Mouse (Mus musculus): ENCODE measurements at regions not wholly inside any gene's neighbourhood (a gene's known extent, or its start where the extent isn't known, plus 50 kb on each side); places are given as distances from the start of the nearest gene placed in this dataset.

DNA sequence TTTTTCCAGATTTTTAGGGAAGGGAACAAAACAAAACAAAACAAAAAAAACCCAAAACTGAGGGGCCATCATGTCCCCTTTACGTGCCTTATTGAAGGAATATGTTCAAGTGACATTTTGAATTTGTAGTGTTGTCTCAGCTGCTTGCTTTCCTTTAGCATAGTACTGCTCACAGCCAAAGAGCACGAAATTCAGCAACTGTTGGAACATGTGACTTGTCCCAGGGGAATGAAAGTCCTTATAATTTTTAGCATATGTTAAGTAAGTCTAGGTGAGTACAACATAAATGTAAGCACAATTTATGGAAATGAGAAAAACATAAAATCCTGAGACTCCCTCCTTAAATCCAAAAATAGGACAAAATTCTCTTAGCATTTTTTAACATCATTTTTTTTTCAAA lies 110.8 kb upstream of the Pdzrn3 start:
- H3K4me1 ChIP-seq, result peaks cover 23% of the 10 kb centered on the region
- H3K27ac ChIP-seq (replicated peaks), result no peak overlapping the region
- no peaks in the 10 kb centered on the region for H3K36me3 ChIP-seq (replicated peaks)
- no peak for DNase-seq (ENCODE audit: low spot score)
- WGBS, result 44% methylated on average over 2 of the region's 2 CpGs
- no peaks in the 10 kb centered on the region for H3K9me3 ChIP-seq
- no peaks in the 10 kb centered on the region for H3K27me3 ChIP-seq (replicated peaks; ENCODE audit: low read depth, poor library complexity, severe bottlenecking)
- H3K4me3 ChIP-seq, result no peak overlapping the region

DNA sequence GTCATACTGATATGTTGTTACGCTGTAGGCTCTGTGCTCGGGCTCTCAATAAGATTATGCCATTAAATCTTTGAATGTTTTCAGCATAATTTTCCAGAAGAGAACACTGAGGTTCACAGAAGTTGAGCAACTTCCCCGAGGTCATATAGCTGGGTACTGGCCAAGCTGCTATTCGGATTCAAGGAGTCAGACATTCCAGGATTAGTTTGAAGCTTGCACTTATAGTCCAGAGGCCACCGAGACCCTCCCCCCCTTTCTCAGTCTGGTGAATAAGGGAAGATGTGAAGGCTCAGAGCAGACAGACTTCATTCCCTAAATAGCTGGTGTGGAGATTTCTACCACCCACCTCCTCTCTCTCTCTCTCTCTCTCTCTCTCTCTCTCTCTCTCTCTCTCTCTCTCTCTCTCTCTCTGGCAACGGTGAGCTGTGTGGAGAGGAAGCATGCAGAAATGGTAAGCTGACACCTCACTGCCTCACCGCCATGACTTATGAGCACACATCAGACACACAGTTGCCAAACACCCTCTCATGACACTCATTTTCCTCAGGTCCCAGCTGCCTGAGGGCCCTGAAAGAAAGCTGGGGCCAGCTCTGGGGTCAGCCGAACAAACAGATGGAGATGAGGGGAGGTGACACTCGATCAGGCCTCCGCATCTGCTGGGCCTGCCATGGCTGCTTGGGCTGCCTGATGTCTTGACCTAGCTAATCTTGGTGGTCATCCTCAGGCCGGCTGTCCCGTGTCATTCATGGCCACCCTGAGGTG lies 107.0 kb upstream of the Pdzrn3 start:
- peak; percentile 50 for DNase-seq (ENCODE audit: low spot score)
- WGBS, result 43% methylated on average over 12 of the region's 12 CpGs

DNA sequence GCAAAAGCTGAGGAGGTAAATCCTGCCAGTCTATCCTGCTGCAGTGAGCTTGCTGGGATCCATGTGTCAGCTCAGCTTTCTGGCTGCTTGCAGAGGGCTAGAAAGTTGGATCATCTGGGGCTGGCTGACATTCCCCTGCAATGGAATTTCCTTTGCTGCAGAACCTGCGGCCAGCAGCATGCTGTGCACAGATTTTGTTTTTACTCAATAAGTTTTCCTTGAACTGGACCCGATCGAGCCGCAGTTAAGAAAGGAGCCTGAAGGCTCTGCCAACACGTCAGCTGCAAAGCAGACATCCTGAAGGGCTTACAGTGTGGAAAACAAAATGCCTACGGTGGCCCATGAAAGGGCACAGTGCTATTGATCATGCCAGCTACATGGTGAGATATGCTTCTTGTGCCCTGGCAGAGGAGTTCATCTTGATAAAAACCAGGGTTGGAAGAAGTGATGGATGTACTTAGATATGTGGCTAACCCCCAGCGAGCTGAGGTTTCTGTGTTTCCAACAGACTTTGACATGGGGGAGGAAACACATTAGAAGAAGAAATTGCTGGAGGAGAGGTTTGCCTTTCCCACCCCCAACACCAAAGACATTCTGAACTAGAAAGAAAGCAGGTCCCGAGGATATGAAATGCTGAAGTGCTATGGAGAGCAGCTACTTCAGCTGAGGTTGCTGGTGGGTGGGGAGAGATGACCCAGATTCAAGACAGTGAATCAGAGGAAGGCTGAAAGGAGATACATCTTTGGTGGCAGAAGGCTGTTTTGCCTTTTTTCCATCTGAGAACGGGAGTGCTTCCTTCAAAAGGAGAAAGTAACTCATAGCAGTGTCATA lies 105.2 kb upstream of the Pdzrn3 start:
- H3K27ac ChIP-seq (replicated peaks), result peak overlapping the region; percentile 48; the same call in 1 of the 2 replicates
- DNase-seq (ENCODE audit: low spot score), result no peak
- 57% methylated on average over 9 of the region's 9 CpGs for WGBS
- H3K4me3 ChIP-seq, result no peak overlapping the region
- peaks cover 27% of the 10 kb centered on the region for H3K4me1 ChIP-seq
- H3K27me3 ChIP-seq (replicated peaks; ENCODE audit: low read depth, poor library complexity, severe bottlenecking), result no peaks in the 10 kb centered on the region
- H3K36me3 ChIP-seq (replicated peaks), result no peaks in the 10 kb centered on the region
- no peaks in the 10 kb centered on the region for H3K9me3 ChIP-seq

More for the DNA sequence above, 107.0 kb upstream of the Pdzrn3 start:
- H3K27me3 ChIP-seq (replicated peaks; ENCODE audit: low read depth, poor library complexity, severe bottlenecking), result no peaks in the 10 kb centered on the region
- H3K9me3 ChIP-seq, result no peaks in the 10 kb centered on the region
- H3K4me1 ChIP-seq, result peaks cover 38% of the 10 kb centered on the region
- H3K36me3 ChIP-seq (replicated peaks), result no peaks in the 10 kb centered on the region
- H3K4me3 ChIP-seq, result no peak overlapping the region
- H3K27ac ChIP-seq (replicated peaks), result peak overlapping the region; percentile 65

DNA sequence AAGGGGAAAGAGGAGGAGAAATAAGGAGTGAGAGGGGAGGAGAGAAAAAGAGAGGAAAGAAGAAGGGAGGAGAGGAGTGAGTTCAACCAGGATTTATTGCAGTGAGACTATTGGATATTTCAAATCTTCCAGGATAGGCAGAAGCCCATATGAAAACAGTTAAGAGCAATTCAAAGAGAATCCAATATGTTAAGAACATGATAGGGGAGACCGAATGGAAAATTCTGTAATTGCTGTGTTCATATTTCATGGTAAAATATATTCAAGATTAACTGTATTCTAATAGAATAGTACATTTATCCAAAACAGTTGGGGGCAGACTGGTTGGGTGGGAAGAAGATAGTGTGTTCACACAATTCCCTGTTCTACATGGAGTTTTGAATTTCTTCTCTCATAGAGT lies 96.3 kb upstream of the Pdzrn3 start:
- Histone ChIP-seq H3K4me3 (no peak overlapping the region), H3K27ac (replicated peaks) (0 out of 2 replicates have a peak overlapping the region, but pooled peaks have one; percentile 8), H3K4me1 (peaks cover 16% of the 10 kb centered on the region), H3K36me3 (replicated peaks) (no peaks in the 10 kb centered on the region), H3K27me3 (replicated peaks; ENCODE audit: low read depth, poor library complexity, severe bottlenecking) (no peaks in the 10 kb centered on the region), H3K9me3 (no peaks in the 10 kb centered on the region)
- WGBS, result 71% methylated on average over 1 of the region's 1 CpGs
- DNase-seq (ENCODE audit: low spot score), result no peak

DNA sequence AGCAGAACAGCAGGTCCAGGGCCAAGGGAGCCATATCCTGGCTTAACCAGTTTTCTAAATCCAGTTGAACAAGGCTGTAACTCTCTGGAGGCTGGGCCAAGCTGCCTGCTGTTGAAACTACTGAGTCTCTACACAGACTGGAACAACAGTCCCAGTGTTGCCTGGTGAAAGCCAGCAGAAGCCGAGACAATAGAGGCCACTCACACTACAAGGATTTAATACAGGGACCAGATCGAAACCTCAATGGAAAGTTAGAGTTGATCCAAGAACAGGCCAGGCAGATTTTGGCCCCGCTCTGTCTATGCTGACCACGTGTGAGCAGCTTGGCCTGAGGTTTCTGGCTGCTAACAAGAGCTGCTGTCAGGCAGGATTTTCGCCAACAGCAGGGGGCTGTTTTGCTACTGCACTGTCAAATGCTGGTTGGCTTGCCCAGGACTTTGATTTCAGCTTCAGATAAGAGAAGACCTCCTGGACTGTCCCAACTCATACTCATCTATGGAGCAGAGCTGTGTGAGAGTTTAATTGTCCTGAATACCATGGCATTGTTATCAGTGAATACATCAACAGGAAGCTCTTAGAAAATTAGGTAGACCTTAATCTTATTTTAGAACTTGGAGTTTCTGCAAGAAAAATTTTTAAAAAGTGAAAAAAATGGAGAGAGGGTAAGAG lies 95.7 kb upstream of the Pdzrn3 start:
- WGBS, result 14% methylated on average over 5 of the region's 5 CpGs
- no peaks in the 10 kb centered on the region for H3K27me3 ChIP-seq (replicated peaks; ENCODE audit: low read depth, poor library complexity, severe bottlenecking)
- peaks cover 16% of the 10 kb centered on the region for H3K4me1 ChIP-seq
- 0 out of 2 replicates have a peak overlapping the region, but pooled peaks have one; percentile 3 for H3K27ac ChIP-seq (replicated peaks)
- peak; percentile 45 for DNase-seq (ENCODE audit: low spot score)
- no peaks in the 10 kb centered on the region for H3K9me3 ChIP-seq
- no peaks in the 10 kb centered on the region for H3K36me3 ChIP-seq (replicated peaks)
- no peak overlapping the region for H3K4me3 ChIP-seq

DNA sequence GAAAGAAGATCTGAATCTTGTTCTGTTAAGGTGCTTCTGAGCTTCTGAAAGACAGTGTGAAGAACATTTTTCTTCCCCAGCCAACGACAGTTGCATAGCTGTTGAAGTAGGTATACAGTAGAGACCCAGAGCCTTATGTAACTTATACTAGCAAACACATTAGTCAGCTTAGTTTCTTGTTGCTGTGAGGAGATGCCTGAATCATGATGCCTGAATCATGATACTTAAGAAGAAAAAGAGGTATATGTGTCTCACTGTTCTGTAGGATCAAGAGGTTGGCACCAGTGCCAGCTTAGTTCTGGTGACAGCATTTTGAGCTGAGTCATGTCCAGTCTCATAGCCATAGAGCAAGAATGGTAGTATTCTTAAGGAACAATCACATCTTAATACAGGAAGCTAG lies 87.2 kb upstream of the Pdzrn3 start:
- WGBS, result 83% methylated on average over 1 of the region's 1 CpGs

DNA sequence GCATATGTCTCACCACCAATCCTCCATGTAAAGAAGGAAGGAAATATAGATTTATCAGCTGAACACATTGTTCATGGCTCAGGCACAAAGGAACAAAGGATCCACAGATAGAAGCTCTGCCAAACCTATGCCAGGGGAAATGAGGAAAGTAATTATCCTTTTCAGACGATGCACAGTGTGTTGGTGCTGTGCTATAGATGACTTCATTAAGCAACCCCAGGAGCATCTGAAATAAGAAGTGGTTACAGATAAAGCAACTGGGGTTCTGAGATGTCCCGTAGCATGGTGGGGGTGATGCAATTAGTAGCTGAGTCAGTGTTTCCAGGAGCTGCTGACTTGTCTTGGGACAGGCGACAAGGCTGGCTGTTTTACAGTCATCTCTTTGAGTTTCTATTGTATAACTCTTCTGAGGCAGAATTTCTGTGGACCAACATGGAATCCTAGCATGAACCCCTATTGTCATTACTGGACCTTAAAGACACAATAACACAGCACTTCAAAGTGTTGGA lies 86.2 kb upstream of the Pdzrn3 start:
- H3K4me1 ChIP-seq, result no peaks in the 10 kb centered on the region
- 74% methylated on average over 3 of the region's 3 CpGs for WGBS

More for the DNA sequence above, 87.2 kb upstream of the Pdzrn3 start:
- H3K4me3 ChIP-seq, result no peak overlapping the region
- H3K36me3 ChIP-seq (replicated peaks), result no peaks in the 10 kb centered on the region
- no peaks in the 10 kb centered on the region for H3K9me3 ChIP-seq
- no peaks in the 10 kb centered on the region for H3K27me3 ChIP-seq (replicated peaks; ENCODE audit: low read depth, poor library complexity, severe bottlenecking)
- H3K27ac ChIP-seq (replicated peaks), result no peak overlapping the region
- DNase-seq (ENCODE audit: low spot score), result no peak
- H3K4me1 ChIP-seq, result no peaks in the 10 kb centered on the region

DNA sequence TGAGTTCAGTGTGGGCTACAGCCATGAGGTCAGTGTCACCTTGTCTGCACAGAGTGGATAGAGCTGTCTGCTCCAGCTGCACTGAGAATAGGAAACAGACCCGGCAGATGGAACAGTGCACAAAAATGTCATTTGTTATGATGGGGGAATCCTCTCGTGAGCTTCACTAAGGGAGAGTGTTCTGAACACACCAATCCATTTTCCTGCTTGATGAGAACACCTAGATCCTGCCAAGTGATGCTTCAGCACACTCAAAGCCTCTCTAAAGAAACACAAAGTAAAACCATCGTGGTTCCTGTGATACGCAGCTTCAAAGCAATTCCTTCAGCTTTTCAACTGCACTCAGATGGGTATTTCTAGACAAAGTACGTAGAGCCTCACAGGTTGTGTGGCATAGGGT lies 69.0 kb upstream of the Pdzrn3 start:
- WGBS, result 87% methylated on average over 5 of the region's 5 CpGs
- H3K4me3 ChIP-seq, result no peak overlapping the region
- no peaks in the 10 kb centered on the region for H3K27me3 ChIP-seq (replicated peaks; ENCODE audit: low read depth, poor library complexity, severe bottlenecking)
- DNase-seq (ENCODE audit: low spot score), result no peak
- no peaks in the 10 kb centered on the region for H3K9me3 ChIP-seq
- no peaks in the 10 kb centered on the region for H3K36me3 ChIP-seq (replicated peaks)
- no peak overlapping the region for H3K27ac ChIP-seq (replicated peaks)
- H3K4me1 ChIP-seq, result no peaks in the 10 kb centered on the region

More for the DNA sequence above, 86.2 kb upstream of the Pdzrn3 start:
- no peak for DNase-seq (ENCODE audit: low spot score)
- no peaks in the 10 kb centered on the region for H3K27me3 ChIP-seq (replicated peaks; ENCODE audit: low read depth, poor library complexity, severe bottlenecking)
- no peak overlapping the region for H3K4me3 ChIP-seq
- no peaks in the 10 kb centered on the region for H3K36me3 ChIP-seq (replicated peaks)
- H3K27ac ChIP-seq (replicated peaks), result no peak overlapping the region
- H3K9me3 ChIP-seq, result no peaks in the 10 kb centered on the region

DNA sequence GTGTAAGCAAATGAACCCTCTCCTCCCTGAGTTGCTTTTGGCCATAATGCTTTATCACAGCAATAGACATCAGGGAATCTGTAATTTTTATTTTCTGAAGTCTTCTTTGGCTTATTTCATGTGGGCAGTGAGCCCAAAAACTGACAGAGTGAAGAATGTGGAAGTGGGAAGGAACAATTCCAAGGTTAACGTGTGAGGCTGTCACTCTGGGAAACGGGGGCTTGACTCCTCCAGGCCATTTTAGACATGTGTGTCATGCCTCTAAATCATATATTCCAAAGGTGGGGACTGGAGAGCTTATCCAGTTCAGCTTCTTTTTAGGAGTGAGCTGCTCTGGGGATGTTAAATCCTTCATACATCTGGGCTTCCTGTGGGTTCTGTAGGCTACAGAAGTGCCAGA lies 68.6 kb upstream of the Pdzrn3 start:
- Histone ChIP-seq H3K36me3 (replicated peaks) (no peaks in the 10 kb centered on the region), H3K27me3 (replicated peaks; ENCODE audit: low read depth, poor library complexity, severe bottlenecking) (no peaks in the 10 kb centered on the region), H3K4me3 (no peak overlapping the region), H3K27ac (replicated peaks) (no peak overlapping the region), H3K9me3 (no peaks in the 10 kb centered on the region), H3K4me1 (no peaks in the 10 kb centered on the region)
- 83% methylated on average over 2 of the region's 2 CpGs for WGBS
- DNase-seq (ENCODE audit: low spot score), result no peak

DNA sequence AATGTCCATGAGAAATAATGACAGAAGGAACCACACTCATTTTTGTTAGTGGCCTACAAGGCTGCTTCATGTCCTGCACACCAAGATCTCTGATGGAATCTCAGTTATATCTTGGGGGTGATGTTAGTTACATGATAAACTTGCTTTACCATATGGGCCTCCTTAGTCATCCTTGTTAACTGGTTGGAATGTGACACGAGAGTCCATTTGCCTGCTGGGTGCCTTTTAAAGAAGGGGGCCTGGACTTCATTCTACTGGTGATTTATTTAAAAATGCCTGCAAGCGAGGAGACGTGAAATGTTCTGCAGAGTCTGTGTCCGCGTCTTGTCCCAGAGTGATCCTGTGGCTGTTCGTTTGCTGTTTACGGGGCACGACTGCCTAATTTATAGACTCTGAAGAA lies 55.1 kb upstream of the Pdzrn3 start:
- WGBS, result 84% methylated on average over 8 of the region's 8 CpGs
- H3K27me3 ChIP-seq (replicated peaks; ENCODE audit: low read depth, poor library complexity, severe bottlenecking), result no peaks in the 10 kb centered on the region
- H3K9me3 ChIP-seq, result no peaks in the 10 kb centered on the region
- DNase-seq (ENCODE audit: low spot score), result no peak
- no peak overlapping the region for H3K27ac ChIP-seq (replicated peaks)
- H3K36me3 ChIP-seq (replicated peaks), result no peaks in the 10 kb centered on the region
- H3K4me1 ChIP-seq, result no peaks in the 10 kb centered on the region
- no peak overlapping the region for H3K4me3 ChIP-seq

DNA sequence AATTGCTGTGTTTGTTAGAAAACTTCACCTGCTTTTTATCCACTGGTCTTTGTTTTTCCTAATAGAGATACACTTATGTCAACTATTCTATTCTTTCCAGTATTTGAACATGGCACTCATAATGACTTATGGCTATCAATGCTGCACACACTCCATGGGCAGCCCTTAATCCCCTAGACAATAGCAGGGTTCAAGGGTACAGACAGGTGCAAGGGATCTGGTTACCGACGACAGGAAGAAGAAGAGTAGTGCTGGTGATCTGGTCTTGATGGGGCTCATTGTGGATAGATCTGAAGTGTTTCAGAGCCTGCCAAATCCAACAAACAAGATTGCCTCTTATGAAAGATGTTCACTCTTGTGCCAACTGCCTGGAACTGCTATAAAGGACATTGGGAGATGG lies 51.9 kb upstream of the Pdzrn3 start:
- Histone ChIP-seq H3K4me3 (no peak overlapping the region), H3K27me3 (replicated peaks; ENCODE audit: low read depth, poor library complexity, severe bottlenecking) (no peaks in the 10 kb centered on the region), H3K4me1 (no peaks in the 10 kb centered on the region), H3K9me3 (no peaks in the 10 kb centered on the region), H3K27ac (replicated peaks) (no peak overlapping the region), H3K36me3 (replicated peaks) (no peaks in the 10 kb centered on the region)
- WGBS, result 66% methylated on average over 2 of the region's 2 CpGs
- DNase-seq (ENCODE audit: low spot score), result no peak
